Mouse (Mus musculus) CH12.LX (cell line): ENCODE results near the gene Clrn2.

Experiments used
- CTCF ChIP-seq, 2 experiments: IDR thresholded peaks in 1 of 2; conservative IDR thresholded peaks in 1 of 2; 2 replicates each; pipeline ENCODE4 v1.5.1; 2011 to 2012; ENCODE audit warnings: low read depth in 2 of 2, low read length in 2 of 2, improper control_type of control experiment in 1 of 2, inconsistent platforms in 1 of 2, mild to moderate bottlenecking in 1 of 2, moderate library complexity in 1 of 2
- ELF1 ChIP-seq: IDR thresholded peaks from 2 replicates; pipeline ENCODE4 v1.6.1; 2014; ENCODE audit warnings: low read depth, mild to moderate bottlenecking, inconsistent platforms, low read length, improper control_type of control experiment
- EP300 ChIP-seq: IDR thresholded peaks from 2 replicates; pipeline ENCODE4 v1.6.1; 2011; ENCODE audit warnings: low read length, improper control_type of control experiment
- GABPA ChIP-seq: IDR thresholded peaks from 2 replicates; pipeline ENCODE4 v1.6.1; 2012; ENCODE audit warnings: low read depth, low read length, improper control_type of control experiment, inconsistent platforms; ENCODE audit not compliant: insufficient replicate concordance
- IRF4 ChIP-seq: IDR thresholded peaks from 2 replicates; pipeline ENCODE4 v1.6.1; 2014; ENCODE audit warnings: low read depth, mild to moderate bottlenecking, inconsistent platforms, low read length, improper control_type of control experiment
- JUND ChIP-seq: conservative IDR thresholded peaks from 2 replicates; pipeline ENCODE4 v1.6.1; 2011; ENCODE audit warnings: low read depth, low read length, improper control_type of control experiment
- POLR2A ChIP-seq: IDR thresholded peaks from 2 replicates; pipeline ENCODE4 v1.6.1; 2011; ENCODE audit warnings: low read depth, mild to moderate bottlenecking, improper control_type of control experiment, low read length
- ZC3H11A ChIP-seq: IDR thresholded peaks from 2 replicates; pipeline ENCODE4 v1.6.1; 2012; ENCODE audit warnings: low read depth, mild to moderate bottlenecking, inconsistent platforms, low read length, improper control_type of control experiment

- TF ChIP-seq EP300 (no peak), ELF1 (no peak), GABPA (no peak), JUND (no peak), CTCF (conservative IDR thresholded peaks at IDR 0.05 in 1 of 2, IDR thresholded peaks at IDR 0.05 in 1 of 2; ENCODE audit: low read depth in 2 of 2, low read length in 2 of 2) (no peak), POLR2A (no peak), ZC3H11A (no peak), IRF4 (no peak)
These were observed 25.7 kb upstream of the Clrn2 start for GRCm38 (mm10) chr5:45427891-45428290.
